Mouse (Mus musculus) E14TG2a.4 (cell line): ENCODE measurements at regions not wholly inside any gene's neighbourhood (a gene's known extent, or its start where the extent isn't known, plus 50 kb on each side); places are given as distances from the start of the nearest gene placed in this dataset.

ENCODE experiments used
- H3K27me3 ChIP-seq: 2 replicates; pipeline ENCODE4 v1.6.1; 2014; ENCODE audit warnings: low read length, control low read depth; ENCODE audit not compliant: insufficient read depth
- H3K36me3 ChIP-seq: 2 replicates; pipeline ENCODE4 v1.6.1; 2014; ENCODE audit warnings: low read length, control low read depth; ENCODE audit not compliant: insufficient read depth
- H3K4me1 ChIP-seq: replicated peaks from 2 replicates; pipeline ENCODE4 v1.6.1; 2014; ENCODE audit warnings: low read depth, low read length, control low read depth
- H3K4me3 ChIP-seq: replicated peaks from 2 replicates; pipeline ENCODE4 v1.5.1; 2014; ENCODE audit warnings: mild to moderate bottlenecking, low read length
- H3K9me3 ChIP-seq: 2 replicates; pipeline ENCODE4 v1.6.1; 2014; ENCODE audit warnings: low read length, control low read depth
- CTCF ChIP-seq: conservative IDR thresholded peaks from 2 replicates; pipeline ENCODE4 v1.5.1; 2014; ENCODE audit warnings: low read length
- NANOG ChIP-seq: IDR thresholded peaks from 2 replicates; pipeline ENCODE4 v1.6.1; 2014; ENCODE audit warnings: borderline replicate concordance, low read length, mixed read lengths
- POU5F1 ChIP-seq: IDR thresholded peaks from 2 replicates; pipeline ENCODE4 v1.6.1; 2014; ENCODE audit warnings: low read length, borderline replicate concordance

DNA sequence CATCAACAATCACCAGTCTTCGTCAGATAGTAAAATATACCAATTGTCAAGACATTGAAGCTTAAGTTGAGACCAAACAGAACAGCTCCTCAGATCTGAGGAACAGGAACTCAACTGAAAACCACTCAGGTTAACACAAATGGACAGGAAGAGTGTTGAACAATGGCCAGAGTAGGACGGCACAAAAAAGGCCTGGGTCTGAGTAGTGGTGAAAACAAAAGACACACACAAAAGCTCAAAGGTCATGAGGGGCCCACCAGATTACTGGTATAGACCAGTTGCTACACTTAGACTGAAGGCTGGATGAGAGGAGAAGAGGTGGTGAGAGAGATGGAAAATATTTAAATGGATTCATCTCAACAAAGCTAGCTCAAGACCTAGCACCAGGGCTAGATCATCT lies 302.8 kb downstream of the Gm11361 start:
- TF ChIP-seq NANOG: no peak
- no peak for TF ChIP-seq CTCF
- no peak for TF ChIP-seq POU5F1
- Histone ChIP-seq H3K4me3 (no peak overlapping the region), H3K27me3 (no peaks in the 10 kb centered on the region), H3K4me1 (peaks cover 6% of the 10 kb centered on the region), H3K36me3 (no peaks in the 10 kb centered on the region), H3K9me3 (no peaks in the 10 kb centered on the region)

DNA sequence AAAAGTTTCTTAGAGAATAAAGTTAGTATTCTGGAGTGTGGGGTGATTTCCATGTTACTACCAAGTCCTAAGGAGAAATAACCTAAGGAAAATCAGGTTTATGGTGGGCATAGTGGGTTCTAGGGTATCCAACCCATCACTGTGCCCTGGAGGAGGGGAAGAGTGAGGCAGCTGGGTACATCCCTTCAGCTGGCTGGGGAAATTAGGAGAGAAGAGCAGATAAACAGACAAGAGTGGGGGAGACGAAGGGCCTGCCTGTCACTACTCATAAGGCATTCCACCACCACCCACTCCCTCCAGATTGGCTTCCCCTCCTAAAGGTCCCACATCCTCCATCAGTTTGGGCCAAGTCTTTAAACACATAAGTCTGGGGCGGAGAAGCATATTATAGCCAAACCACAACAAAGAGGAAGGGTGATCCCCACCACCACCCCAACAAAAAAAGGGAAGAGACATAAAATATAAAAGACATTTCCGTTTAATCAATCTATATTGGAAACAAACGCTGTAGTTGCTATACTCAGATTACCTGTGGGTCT lies 299.8 kb downstream of the Gm11361 start:
- TF ChIP-seq POU5F1: no peak
- TF ChIP-seq CTCF: no peak
- no peak for TF ChIP-seq NANOG
- H3K4me3 ChIP-seq: no peak overlapping the region
- no peaks in the 10 kb centered on the region for H3K9me3 ChIP-seq
- no peaks in the 10 kb centered on the region for H3K27me3 ChIP-seq
- no peaks in the 10 kb centered on the region for H3K36me3 ChIP-seq
- peaks cover 12% of the 10 kb centered on the region for H3K4me1 ChIP-seq

DNA sequence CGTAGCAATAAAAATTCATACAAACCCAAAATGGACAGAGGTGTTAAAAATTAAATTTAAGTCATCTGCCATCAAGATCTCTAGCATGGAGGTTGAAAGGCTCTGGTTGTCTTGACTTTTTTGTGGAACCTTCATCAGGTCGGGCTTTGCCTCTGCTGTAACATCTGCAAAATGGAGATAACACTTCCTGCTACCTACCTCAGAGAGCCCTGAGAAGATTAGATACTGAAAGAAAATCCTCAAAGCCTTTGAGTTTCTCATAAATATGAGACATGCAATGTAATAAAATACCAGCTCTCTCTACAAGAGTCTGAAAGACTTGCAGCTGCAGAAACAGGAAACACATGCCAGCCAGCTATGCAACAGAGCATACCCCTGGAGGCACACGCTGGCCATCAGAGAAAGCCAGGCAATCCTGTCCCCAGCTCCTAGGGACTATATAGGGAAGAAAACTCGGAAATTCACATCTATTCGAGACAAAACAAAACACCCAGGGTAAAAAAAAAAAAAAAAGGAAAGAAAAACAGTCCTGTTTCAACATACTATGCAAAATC lies 299.1 kb downstream of the Gm11361 start:
- Histone ChIP-seq H3K4me1 (peaks cover 15% of the 10 kb centered on the region), H3K4me3 (no peak overlapping the region), H3K9me3 (no peaks in the 10 kb centered on the region), H3K36me3 (no peaks in the 10 kb centered on the region), H3K27me3 (no peaks in the 10 kb centered on the region)
- TF ChIP-seq CTCF: no peak
- TF ChIP-seq POU5F1: no peak
- TF ChIP-seq NANOG: no peak

DNA sequence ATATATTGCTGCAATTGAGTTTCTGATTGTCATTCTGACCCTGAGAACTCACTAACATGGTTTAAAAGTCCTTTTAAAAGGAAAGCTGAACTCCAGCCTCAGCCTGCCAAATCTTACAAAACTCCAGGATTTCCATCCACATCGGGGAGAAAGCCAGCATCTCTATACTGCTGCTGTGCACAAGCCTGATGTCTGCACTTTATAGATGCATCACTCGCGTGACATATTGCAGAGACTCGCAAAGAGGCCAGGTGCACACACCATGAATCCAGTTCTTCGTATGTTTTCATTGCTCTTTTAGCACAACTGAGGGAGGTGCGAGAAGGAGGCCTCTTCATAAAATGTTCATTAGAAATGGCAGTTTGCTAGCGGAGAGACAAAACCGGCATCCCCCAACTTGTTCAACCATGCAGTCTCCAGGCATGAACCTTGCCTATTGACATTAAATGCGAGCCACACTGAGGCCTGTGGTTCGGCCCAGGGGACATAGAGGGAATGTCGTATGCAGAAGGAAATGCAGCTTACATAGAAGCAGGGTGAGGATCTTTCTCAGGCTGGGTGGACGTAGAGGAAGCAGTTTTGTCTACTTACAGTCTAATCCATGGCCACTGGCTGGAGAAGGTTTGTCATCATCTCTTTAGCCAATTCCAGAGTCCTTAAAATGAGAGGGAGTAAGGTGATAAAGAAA lies 297.0 kb downstream of the Gm11361 start:
- Histone ChIP-seq H3K27me3 (no peaks in the 10 kb centered on the region), H3K36me3 (no peaks in the 10 kb centered on the region), H3K4me3 (no peak overlapping the region), H3K9me3 (no peaks in the 10 kb centered on the region), H3K4me1 (peaks cover 14% of the 10 kb centered on the region)
- TF ChIP-seq NANOG (no peak), POU5F1 (no peak), CTCF (no peak)

DNA sequence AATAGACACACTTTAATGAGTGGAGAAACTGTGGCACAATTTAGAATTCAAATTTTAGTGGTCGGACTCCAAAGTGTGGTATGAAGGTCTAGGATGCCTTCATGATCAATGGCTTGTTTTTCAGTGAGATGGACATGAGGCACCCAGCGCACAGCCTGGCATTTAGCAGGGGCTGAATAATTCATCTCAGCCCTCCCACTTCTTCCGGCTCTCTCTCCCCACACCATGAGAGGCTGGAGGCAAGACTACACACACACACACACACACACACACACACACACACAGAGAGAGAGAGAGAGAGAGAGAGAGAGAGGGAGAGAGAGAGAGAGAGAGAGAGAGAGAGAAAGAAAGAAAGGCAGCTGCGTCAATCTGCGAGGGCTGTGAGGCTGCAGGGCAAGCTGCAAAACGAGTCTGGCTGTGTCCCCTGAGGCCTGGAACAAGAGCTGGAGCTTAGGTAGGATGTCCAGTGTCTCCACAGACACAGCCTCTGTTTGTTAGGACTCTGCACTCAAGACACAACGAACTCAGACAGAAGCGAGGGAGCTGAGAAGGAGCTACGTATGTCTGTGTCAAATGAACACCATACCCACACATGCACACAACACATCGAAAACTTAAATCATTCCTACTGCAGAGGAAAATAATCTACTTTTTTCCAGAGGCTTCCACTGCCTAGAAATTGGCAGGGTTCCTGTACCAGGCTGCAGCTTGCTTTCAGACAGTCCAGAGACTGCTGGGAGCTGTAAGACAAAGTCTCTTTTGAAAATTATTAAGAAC lies 295.8 kb downstream of the Gm11361 start:
- Histone ChIP-seq H3K27me3 (no peaks in the 10 kb centered on the region), H3K4me1 (peaks cover 14% of the 10 kb centered on the region), H3K36me3 (no peaks in the 10 kb centered on the region), H3K9me3 (no peaks in the 10 kb centered on the region), H3K4me3 (no peak overlapping the region)
- TF ChIP-seq CTCF (no peak), POU5F1 (no peak), NANOG (no peak)

DNA sequence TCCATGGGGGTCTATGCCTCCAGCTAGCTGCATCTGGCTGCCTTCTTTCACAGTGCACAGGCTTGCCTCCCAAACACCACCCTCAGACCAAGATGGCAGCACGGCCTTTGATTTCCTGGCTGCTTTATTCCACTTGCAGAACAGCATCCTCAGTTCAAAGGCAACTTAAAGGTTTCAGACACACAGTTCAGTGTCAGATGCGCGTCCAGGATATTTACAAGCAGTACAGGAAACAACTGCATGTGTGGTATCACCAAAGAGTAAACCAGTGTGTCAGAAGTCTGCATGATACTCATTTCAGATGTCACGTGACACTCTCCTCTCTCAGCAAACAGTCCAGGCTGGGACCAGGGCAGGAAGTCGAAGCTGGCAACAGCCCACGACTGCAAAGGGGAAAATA lies 294.2 kb downstream of the Gm11361 start:
- Histone ChIP-seq H3K27me3 (no peaks in the 10 kb centered on the region), H3K36me3 (no peaks in the 10 kb centered on the region), H3K4me3 (no peak overlapping the region), H3K4me1 (peaks cover 14% of the 10 kb centered on the region), H3K9me3 (no peaks in the 10 kb centered on the region)
- TF ChIP-seq POU5F1: no peak
- TF ChIP-seq NANOG: no peak

DNA sequence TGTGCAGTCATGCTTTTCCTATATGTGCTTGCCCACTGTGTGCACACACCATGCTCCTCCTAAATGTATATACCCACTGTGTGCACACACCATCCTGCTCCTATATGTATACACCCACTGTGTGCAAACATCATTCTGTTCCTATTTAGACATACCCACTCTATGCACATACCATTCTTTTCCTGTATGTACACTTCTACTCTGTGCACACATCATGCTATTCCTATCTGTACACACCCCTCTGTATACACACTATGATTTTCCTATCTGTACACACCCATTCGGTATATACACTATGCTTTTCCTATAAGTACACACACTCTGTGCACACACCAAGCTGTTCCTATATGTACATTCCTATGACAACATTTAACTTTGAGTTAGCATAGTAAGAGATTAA lies 288.5 kb downstream of the Gm11361 start:
- Histone ChIP-seq H3K36me3 (no peaks in the 10 kb centered on the region), H3K9me3 (no peaks in the 10 kb centered on the region), H3K4me1 (peaks cover 9% of the 10 kb centered on the region), H3K27me3 (no peaks in the 10 kb centered on the region), H3K4me3 (no peak overlapping the region)
- no peak for TF ChIP-seq CTCF
- no peak for TF ChIP-seq POU5F1
- no peak for TF ChIP-seq NANOG

DNA sequence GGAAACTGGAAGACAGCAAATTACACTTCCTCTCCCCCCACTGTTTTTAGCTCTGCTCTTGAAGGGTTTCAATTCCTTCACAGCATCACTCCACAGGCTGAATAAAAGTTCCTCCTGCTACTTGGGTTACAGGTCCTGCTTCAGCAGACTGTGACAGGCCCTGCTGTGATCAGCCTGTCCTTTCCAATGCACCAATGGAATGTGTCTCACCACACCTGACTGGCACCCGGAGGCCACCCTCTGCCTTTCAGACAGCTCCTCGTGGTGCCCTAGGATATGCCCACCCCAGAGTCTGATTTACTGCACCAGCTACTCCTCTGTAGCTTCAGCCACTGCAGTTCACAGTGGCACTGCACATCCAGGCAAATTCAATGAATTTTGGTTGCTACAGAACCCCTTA lies 288.0 kb downstream of the Gm11361 start:
- TF ChIP-seq CTCF: no peak
- no peak for TF ChIP-seq NANOG
- TF ChIP-seq POU5F1: no peak
- Histone ChIP-seq H3K4me1 (peaks cover 9% of the 10 kb centered on the region), H3K27me3 (no peaks in the 10 kb centered on the region), H3K9me3 (no peaks in the 10 kb centered on the region), H3K4me3 (no peak overlapping the region), H3K36me3 (no peaks in the 10 kb centered on the region)
